Mouse (Mus musculus) leukemia stem cell, adult 10-12 weeks (primary cell): ENCODE data around the gene Sh2d4b. TPM values are rescaled to one million over a fixed set of nuclear protein-coding genes. Genes with fewer than 3 reads are reported as not detected.

Experiments used
- polyA plus RNA-seq: library from polyadenylated mRNA; stranded (reverse); fragments of >175 nt; gene quantifications from 2 replicates; pipeline ENCODE4 v1.2.3, GENCODE M21; 2012; ENCODE audit warnings: low replicate concordance

Sh2d4b gene
- 0.10 and 0.22 TPM in 2 replicates for polyA plus RNA-seq

GRCm38 (mm10) chr14:40893196-40893595 lies at the start of gene Sh2d4b:
Gene Sh2d4b (minus strand): TSS chr14:40893266.

Other genes starting within 250 kb of the Sh2d4b start
- 1.5 and 7.6 TPM in 2 replicates for gene Tspan14, start 73.5 kb upstream of the Sh2d4b start, polyA plus RNA-seq
- gene Fam213a, start 120.5 kb upstream of the Sh2d4b start, polyA plus RNA-seq: 15.4 and 34.7 TPM in 2 replicates
- not detected in 2 replicates for gene Dydc2, start 175.9 kb upstream of the Sh2d4b start, polyA plus RNA-seq
- gene Dydc1, start 179.6 kb upstream of the Sh2d4b start, polyA plus RNA-seq: not detected in 2 replicates
- not detected in 2 replicates for gene Mat1a, start 211.8 kb upstream of the Sh2d4b start, polyA plus RNA-seq
- gene Sftpa1, start 238.5 kb upstream of the Sh2d4b start, polyA plus RNA-seq: not detected in 2 replicates